ENCODE assay signal across 29 mouse cellular contexts in genomic region chr5:120754215-120754614, GRCm38 (mm10). TPM values are rescaled to one million over a fixed set of nuclear protein-coding genes. Genes with fewer than 3 reads are reported as not detected.
A peak's percentile ranks its signal among the peaks of the same experiment; 100 is the strongest.
DNase-seq lines count a peak whose midpoint lies in the region; ATAC-seq and TF ChIP-seq lines count a peak whose summit lies in the region.
"Had no signal": no experiment of that assay in that cellular context is flagged by ENCODE, and none has a peak within 500 bp of the region (broad histone marks: within the 10 kb centered on the region; RNA-seq: fewer than 3 reads in every experiment).

No protein-coding gene starts in this region.

- no peak for DNase-seq in G1E (ENCODE audit: low spot score)
- DNase-seq in forebrain, postnatal 0 days, result no peak
- DNase-seq in heart, postnatal 14 days, result no peak
- DNase-seq: adrenal gland, adult 8-10 months; adrenal gland, postnatal 25 days; cerebellum, adult 18-20 months; cerebellum, adult 9-10 months; cerebellum, postnatal 14 days; gastrocnemius, postnatal 10 days; gastrocnemius, postnatal 36 days; heart, adult 11 months; heart, postnatal 10 days; heart, postnatal 4 days had no signal

- H3K9ac ChIP-seq in forebrain, postnatal 0 days, result no peak overlapping the region
- H3K9ac ChIP-seq: embryonic facial prominence, embryonic 12.5 days; embryonic facial prominence, embryonic 15.5 days; forebrain, embryonic 12.5 days; forebrain, embryonic 15.5 days; heart, embryonic 12.5 days; heart, embryonic 15.5 days; hindbrain, embryonic 12.5 days; hindbrain, embryonic 15.5 days had no signal

- ATAC-seq in G1E (ENCODE audit: extremely low read depth, insufficient number of reproducible peaks, low FRiP score, poor library complexity, severe bottlenecking), result no peak
- ATAC-seq in hematopoietic stem cell, adult 5-6 weeks (replicated peaks in 1 of 2; ENCODE audit: insufficient read depth in 1 of 2, low FRiP score in 2 of 2, low TSS enrichment in 1 of 2, low read depth in 1 of 2, poor library complexity in 2 of 2, severe bottlenecking in 2 of 2), result peak; percentile 22 to 29; a peak in 1 of 4 replicates
- peak; percentile 69 for ATAC-seq in megakaryocyte progenitor cell, adult 5-6 weeks (replicated peaks; ENCODE audit: poor library complexity)
- ATAC-seq in forebrain, postnatal 0 days, result no peak
- ATAC-seq in activated CD4-positive, CD25-positive, alpha-beta regulatory T cell, adult 4 months, result no peak
- ATAC-seq: forebrain, embryonic 15.5 days; intestine, postnatal 0 days had no signal

- no peaks in the 10 kb centered on the region for H3K36me3 ChIP-seq in G1E (replicated peaks)
- no peaks in the 10 kb centered on the region for H3K36me3 ChIP-seq in forebrain, postnatal 0 days (ENCODE audit: insufficient read depth)
- H3K36me3 ChIP-seq: embryonic facial prominence, embryonic 12.5 days; embryonic facial prominence, embryonic 15.5 days; forebrain, embryonic 12.5 days; forebrain, embryonic 15.5 days; heart, embryonic 12.5 days; heart, embryonic 15.5 days; hindbrain, embryonic 12.5 days; hindbrain, embryonic 15.5 days had no signal

- H3K27me3 ChIP-seq in G1E (ENCODE audit: insufficient read depth, low read length), result peaks cover 17% of the 10 kb centered on the region
- H3K27me3 ChIP-seq in forebrain, postnatal 0 days (ENCODE audit: insufficient read depth, low read length), result no peaks in the 10 kb centered on the region
- H3K27me3 ChIP-seq: embryonic facial prominence, embryonic 15.5 days; forebrain, embryonic 12.5 days; forebrain, embryonic 15.5 days; heart, embryonic 15.5 days; hindbrain, embryonic 15.5 days had no signal

- no peak overlapping the region for H3K27ac ChIP-seq in forebrain, postnatal 0 days (ENCODE audit: low read depth, low read length)
- H3K27ac ChIP-seq: embryonic facial prominence, embryonic 12.5 days; embryonic facial prominence, embryonic 15.5 days; forebrain, embryonic 12.5 days; forebrain, embryonic 15.5 days; heart, embryonic 15.5 days; hindbrain, embryonic 12.5 days; hindbrain, embryonic 15.5 days had no signal

- H3K4me3 ChIP-seq in G1E (ENCODE audit: low read depth, low read length), result peak overlapping the region; percentile 20; the same call in 1 of the 2 replicates
- no peak overlapping the region for H3K4me3 ChIP-seq in forebrain, postnatal 0 days (ENCODE audit: low read depth, low read length)
- H3K4me3 ChIP-seq: embryonic facial prominence, embryonic 12.5 days; embryonic facial prominence, embryonic 15.5 days; erythroblast, embryonic 14.5 days; forebrain, embryonic 12.5 days; forebrain, embryonic 15.5 days; heart, embryonic 12.5 days; heart, embryonic 15.5 days; hindbrain, embryonic 12.5 days; hindbrain, embryonic 15.5 days had no signal

- H3K4me1 ChIP-seq in G1E (ENCODE audit: insufficient read depth, low read depth, low read length), result peaks cover 9% of the 10 kb centered on the region
- no peaks in the 10 kb centered on the region for H3K4me1 ChIP-seq in forebrain, postnatal 0 days (ENCODE audit: insufficient read depth)
- H3K4me1 ChIP-seq: embryonic facial prominence, embryonic 12.5 days; embryonic facial prominence, embryonic 15.5 days; forebrain, embryonic 12.5 days; forebrain, embryonic 15.5 days; heart, embryonic 12.5 days; heart, embryonic 15.5 days; hindbrain, embryonic 12.5 days; hindbrain, embryonic 15.5 days had no signal

- WGBS in forebrain, postnatal 0 days, result 90% methylated on average over 4 of the region's 4 CpGs

- TF ChIP-seq CTCF in G1E (IDR thresholded peaks at IDR 0.05; ENCODE audit: low read depth, low read length), result no peak
- TF ChIP-seq CTCF in forebrain, postnatal 0 days (IDR thresholded peaks at IDR 0.05; ENCODE audit: low read depth), result no peak

- no peak overlapping the region for H3K4me2 ChIP-seq in forebrain, postnatal 0 days (ENCODE audit: low read depth)
- H3K4me2 ChIP-seq: embryonic facial prominence, embryonic 12.5 days; embryonic facial prominence, embryonic 15.5 days; forebrain, embryonic 12.5 days; forebrain, embryonic 15.5 days; heart, embryonic 12.5 days; heart, embryonic 15.5 days; hindbrain, embryonic 12.5 days; hindbrain, embryonic 15.5 days had no signal

- H3K9me3 ChIP-seq in G1E (replicated peaks), result no peaks in the 10 kb centered on the region
- no peaks in the 10 kb centered on the region for H3K9me3 ChIP-seq in forebrain, postnatal 0 days (ENCODE audit: low read length)
- H3K9me3 ChIP-seq: embryonic facial prominence, embryonic 12.5 days; embryonic facial prominence, embryonic 15.5 days; forebrain, embryonic 12.5 days; forebrain, embryonic 15.5 days; heart, embryonic 15.5 days; hindbrain, embryonic 12.5 days; hindbrain, embryonic 15.5 days had no signal

- intact Hi-C loops in heart, postnatal 14 days (cut with DNase I), result no loop called here

RNA-seq across cellular contexts. Expression of gene Oas2, which starts 4.6 kb away (rescaled TPM):
- total RNA-seq in G1E (2014; fragmentation: Nextera tagmentation) (1.7 and 3.5 TPM in 2 replicates), G1E (2017) (2.3 and 2.4 TPM in 2 replicates)
- polyA plus RNA-seq in G1E (2012), result 0.11 and 0.15 TPM in 2 replicates
- total RNA-seq in hematopoietic stem cell, adult 5-6 weeks (2017), result 3.7 and 6.8 TPM in 2 replicates
- total RNA-seq in megakaryocyte progenitor cell, adult 5-6 weeks (2015), result 1.6 and 2.9 TPM in 2 replicates
- total RNA-seq in megakaryocyte progenitor cell, adult 5-6 weeks (2017), result 0.12 and 0.30 TPM in 2 replicates
- 0.38 and 0.71 TPM in 2 replicates for total RNA-seq in forebrain, postnatal 0 days (2014; rRNA removed)
- polyA plus RNA-seq in forebrain, postnatal 0 days (2015; fragmentation: Nextera tagmentation; extraction: Ambion mirVana), result 0.19 and 0.30 TPM in 2 replicates
- polyA plus RNA-seq in activated CD4-positive, CD25-positive, alpha-beta regulatory T cell, adult 4 months (2017; shearing (Covaris generic)), result 1 to 10 TPM; 1.9 to 2.5 TPM
- total RNA-seq in heart, postnatal 14 days (2021), result under 1 TPM; 0.26 to 0.37 TPM
- polyA plus RNA-seq: erythroblast, embryonic 14.5 days had no signal

RNA-seq across cellular contexts. Expression of gene Oas3, which starts 23.2 kb away (rescaled TPM):
- total RNA-seq in G1E (2014; fragmentation: Nextera tagmentation) (0.97 and 2.0 TPM in 2 replicates), G1E (2017) (0.60 and 0.76 TPM in 2 replicates)
- polyA plus RNA-seq in G1E (2012), result 0.26 and 0.28 TPM in 2 replicates
- total RNA-seq in hematopoietic stem cell, adult 5-6 weeks (2017), result 8.6 and 13.6 TPM in 2 replicates
- 1.1 and 1.5 TPM in 2 replicates for total RNA-seq in megakaryocyte progenitor cell, adult 5-6 weeks (2015)
- 1.1 and 1.3 TPM in 2 replicates for total RNA-seq in megakaryocyte progenitor cell, adult 5-6 weeks (2017)
- 0.38 and 0.52 TPM in 2 replicates for total RNA-seq in forebrain, postnatal 0 days (2014; rRNA removed)
- 0.29 and 0.69 TPM in 2 replicates for polyA plus RNA-seq in forebrain, postnatal 0 days (2015; fragmentation: Nextera tagmentation; extraction: Ambion mirVana)
- 10 to 100 TPM; 11.4 to 25.1 TPM for polyA plus RNA-seq in activated CD4-positive, CD25-positive, alpha-beta regulatory T cell, adult 4 months (2017; shearing (Covaris generic))
- total RNA-seq in heart, postnatal 14 days (2021), result under 1 TPM in 1 of 2 experiments, not detected in 1; 0.20 TPM
- total RNA-seq: gastrocnemius, adult 18-20 months; gastrocnemius, postnatal 10 days; gastrocnemius, postnatal 36 days had no signal

RNA-seq across cellular contexts. Expression of gene Oas1e, which starts 41.1 kb away (rescaled TPM):
- total RNA-seq in G1E (2014; fragmentation: Nextera tagmentation) (not detected in 2 replicates), G1E (2017) (0.12 TPM in 1 of 2 replicates, not detected in the other)
- not detected in 2 replicates for polyA plus RNA-seq in G1E (2012)
- 0.19 and 0.30 TPM in 2 replicates for total RNA-seq in hematopoietic stem cell, adult 5-6 weeks (2017)
- not detected in 2 replicates for total RNA-seq in megakaryocyte progenitor cell, adult 5-6 weeks (2015)
- not detected in 2 replicates for total RNA-seq in megakaryocyte progenitor cell, adult 5-6 weeks (2017)
- total RNA-seq in forebrain, postnatal 0 days (2014; rRNA removed), result not detected in 2 replicates
- polyA plus RNA-seq in forebrain, postnatal 0 days (2015; fragmentation: Nextera tagmentation; extraction: Ambion mirVana), result 0.13 and 0.21 TPM in 2 replicates
- polyA plus RNA-seq in activated CD4-positive, CD25-positive, alpha-beta regulatory T cell, adult 4 months (2017; shearing (Covaris generic)), result not detected
- total RNA-seq in heart, postnatal 14 days (2021), result not detected
- total RNA-seq: adrenal gland, adult 8-10 months; adrenal gland, postnatal 25 days; gastrocnemius, adult 18-20 months; gastrocnemius, postnatal 10 days; gastrocnemius, postnatal 36 days; heart, postnatal 10 days; heart, postnatal 4 days; MEL had no signal
- polyA plus RNA-seq: embryonic facial prominence, embryonic 12.5 days; embryonic facial prominence, embryonic 15.5 days; erythroblast, embryonic 14.5 days; forebrain, embryonic 12.5 days; forebrain, embryonic 15.5 days; heart, embryonic 12.5 days; intestine, embryonic 14.5 days had no signal

RNA-seq across cellular contexts. Expression of gene Dtx1, which starts 42.5 kb away (rescaled TPM):
- total RNA-seq in G1E (2014; fragmentation: Nextera tagmentation) (not detected in 2 replicates), G1E (2017) (0.05 and 0.06 TPM in 2 replicates)
- polyA plus RNA-seq in G1E (2012), result 0.03 and 0.09 TPM in 2 replicates
- total RNA-seq in hematopoietic stem cell, adult 5-6 weeks (2017), result not detected in 2 replicates
- 0.10 TPM in 1 of 2 replicates, not detected in the other for total RNA-seq in megakaryocyte progenitor cell, adult 5-6 weeks (2015)
- total RNA-seq in megakaryocyte progenitor cell, adult 5-6 weeks (2017), result not detected in 2 replicates
- total RNA-seq in forebrain, postnatal 0 days (2014; rRNA removed), result 154 and 193 TPM in 2 replicates
- polyA plus RNA-seq in forebrain, postnatal 0 days (2015; fragmentation: Nextera tagmentation; extraction: Ambion mirVana), result 59.4 and 65.2 TPM in 2 replicates
- 10 to 100 TPM; 45.6 to 48.2 TPM for polyA plus RNA-seq in activated CD4-positive, CD25-positive, alpha-beta regulatory T cell, adult 4 months (2017; shearing (Covaris generic))
- total RNA-seq in heart, postnatal 14 days (2021), result 1 to 10 TPM; 1.3 to 3.1 TPM
- polyA plus RNA-seq: erythroblast, embryonic 14.5 days had no signal

RNA-seq across cellular contexts. Expression of gene Oas1c, which starts 58.1 kb away (rescaled TPM):
- total RNA-seq in G1E (2014; fragmentation: Nextera tagmentation) (9.5 and 10.3 TPM in 2 replicates), G1E (2017) (4.3 and 6.4 TPM in 2 replicates)
- 0.25 and 0.29 TPM in 2 replicates for polyA plus RNA-seq in G1E (2012)
- total RNA-seq in hematopoietic stem cell, adult 5-6 weeks (2017), result 2.0 and 10.4 TPM in 2 replicates
- total RNA-seq in megakaryocyte progenitor cell, adult 5-6 weeks (2015), result 0.83 and 1.6 TPM in 2 replicates
- 2.4 and 6.3 TPM in 2 replicates for total RNA-seq in megakaryocyte progenitor cell, adult 5-6 weeks (2017)
- 0.69 and 1.8 TPM in 2 replicates for total RNA-seq in forebrain, postnatal 0 days (2014; rRNA removed)
- 0.63 and 0.80 TPM in 2 replicates for polyA plus RNA-seq in forebrain, postnatal 0 days (2015; fragmentation: Nextera tagmentation; extraction: Ambion mirVana)
- polyA plus RNA-seq in activated CD4-positive, CD25-positive, alpha-beta regulatory T cell, adult 4 months (2017; shearing (Covaris generic)), result 10 to 100 TPM; 11.2 to 14.4 TPM
- total RNA-seq in heart, postnatal 14 days (2021), result under 1 TPM; 0.31 to 0.34 TPM
- polyA plus RNA-seq: erythroblast, embryonic 14.5 days had no signal

Comparison
In these comparisons a context has a peak if more than half of its experiments do, and no peak if none do; other contexts are left out.
1. ATAC-seq: peak in hematopoietic stem cell, adult 5-6 weeks (2 of 2) and megakaryocyte progenitor cell, adult 5-6 weeks (single experiment); none in G1E (single experiment), forebrain, postnatal 0 days (single experiment) and activated CD4-positive, CD25-positive, alpha-beta regulatory T cell, adult 4 months (single experiment).